Mouse (Mus musculus) heart, embryonic 11.5 days (tissue): ENCODE data around the gene Pard6b. TPM values are rescaled to one million over a fixed set of nuclear protein-coding genes. Genes with fewer than 3 reads are reported as not detected.

Experiments
- ATAC-seq: fragments of 200-750 bp; cut with Nextera tagmentation; replicated peaks from 2 replicates; pipeline ENCODE4 v1.8.0; 2017; ENCODE audit warnings: moderate library complexity; ENCODE audit not compliant: insufficient number of reproducible peaks, low FRiP score, low TSS enrichment
- H3K27ac ChIP-seq: fragments of 300-500 bp; sonication (generic); 2 replicates; pipeline ENCODE4 v1.5.1; 2014; ENCODE audit warnings: mild to moderate bottlenecking, low read depth, low read length
- H3K27me3 ChIP-seq: fragments of 300-500 bp; sonication (generic); 2 replicates; pipeline ENCODE4 v1.6.1; 2014; ENCODE audit warnings: mild to moderate bottlenecking, low read length, mixed read lengths; ENCODE audit not compliant: control insufficient read depth, insufficient read depth
- H3K36me3 ChIP-seq: fragments of 300-500 bp; sonication (generic); 2 replicates; pipeline ENCODE4 v1.6.1; 2014; ENCODE audit warnings: mild to moderate bottlenecking, low read length, moderate library complexity, mixed read lengths; ENCODE audit not compliant: control insufficient read depth, insufficient read depth
- H3K4me1 ChIP-seq: fragments of 300-500 bp; sonication (generic); 2 replicates; pipeline ENCODE4 v1.6.1; 2014; ENCODE audit warnings: low read length; ENCODE audit not compliant: control insufficient read depth, insufficient read depth
- H3K4me2 ChIP-seq: fragments of 300-500 bp; sonication (generic); 2 replicates; pipeline ENCODE4 v1.6.1; 2014; ENCODE audit warnings: mild to moderate bottlenecking, moderate library complexity
- H3K4me3 ChIP-seq: fragments of 300-500 bp; sonication (generic); 2 replicates; pipeline ENCODE4 v1.5.1; 2014; ENCODE audit warnings: low read depth, low read length
- H3K9ac ChIP-seq: fragments of 300-500 bp; sonication (generic); 2 replicates; pipeline ENCODE4 v1.6.1; 2014; ENCODE audit warnings: mild to moderate bottlenecking, low read depth, low read length, moderate library complexity
- H3K9me3 ChIP-seq: fragments of 300-500 bp; sonication (generic); replicated peaks from 2 replicates; pipeline ENCODE4 v1.6.1; 2016; ENCODE audit warnings: low read length; ENCODE audit not compliant: control insufficient read depth
- WGBS: fragments of 180-500 bp; shearing (Covaris S2); extraction: QIAGEN DNeasy Blood & Tissue Kit; methylation state at CpG from one replicate; pipeline ENCODE4 v1.1.7; 2014; ENCODE audit not compliant: insufficient replicate concordance; 5-methylcytosine and 5-hydroxymethylcytosine counted together
- polyA plus RNA-seq: library from polyadenylated mRNA; unstranded; fragments of >200 nt; fragmentation: Nextera tagmentation; extraction: Ambion mirVana; gene quantifications from 2 replicates; pipeline ENCODE4 v1.2.1, GENCODE M21; 2014

The Pard6b gene
- polyA plus RNA-seq, 1 experiment from 2014 or later, result 8.9 TPM

- H3K4me2 ChIP-seq, result no peak overlapping the region
- no peaks in the 10 kb centered on the region for H3K36me3 ChIP-seq
- H3K4me3 ChIP-seq, result no peak overlapping the region
- 20% methylated on average over 5 of the region's 5 CpGs for WGBS
- no peak overlapping the region for H3K9ac ChIP-seq
- no peak for ATAC-seq
- H3K27ac ChIP-seq, result 0 out of 2 replicates have a peak overlapping the region, but pooled peaks have one; percentile 15
- H3K27me3 ChIP-seq, result no peaks in the 10 kb centered on the region
- no peaks in the 10 kb centered on the region for H3K9me3 ChIP-seq
- H3K4me1 ChIP-seq, result peaks cover 14% of the 10 kb centered on the region
Measured at GRCm38 (mm10) chr2:168070425-168070824, 10.4 kb upstream of the Pard6b start.

GRCm38 (mm10) chr2:168072436-168073131 lies 8.2 kb upstream of the Pard6b start:
- 8% methylated on average over 10 of the region's 12 CpGs for WGBS
- H3K27me3 ChIP-seq, result no peaks in the 10 kb centered on the region
- H3K36me3 ChIP-seq, result no peaks in the 10 kb centered on the region
- peak overlapping the region; percentile 82 for H3K27ac ChIP-seq
- no peaks in the 10 kb centered on the region for H3K9me3 ChIP-seq
- H3K4me2 ChIP-seq, result peak overlapping the region; percentile 41
- no peak overlapping the region for H3K4me3 ChIP-seq
- ATAC-seq, result peak; percentile 66; the same call in 1 of the 2 replicates
- H3K9ac ChIP-seq, result 0 out of 2 replicates have a peak overlapping the region, but pooled peaks have one; percentile 28
- peaks cover 14% of the 10 kb centered on the region for H3K4me1 ChIP-seq

GRCm38 (mm10) chr2:168073722-168074121 lies 7.1 kb upstream of the Pard6b start:
- H3K4me1 ChIP-seq, result peaks cover 21% of the 10 kb centered on the region
- H3K4me3 ChIP-seq, result no peak overlapping the region
- no peaks in the 10 kb centered on the region for H3K9me3 ChIP-seq
- H3K27me3 ChIP-seq, result peaks cover under 1% of the 10 kb centered on the region; the same call in 1 of the 2 replicates
- no peaks in the 10 kb centered on the region for H3K36me3 ChIP-seq
- no peak overlapping the region for H3K4me2 ChIP-seq
- WGBS, result 82% methylated on average over 5 of the region's 5 CpGs
- no peak for ATAC-seq
- no peak overlapping the region for H3K27ac ChIP-seq
- no peak overlapping the region for H3K9ac ChIP-seq

GRCm38 (mm10) chr2:168074457-168074856 lies 6.3 kb upstream of the Pard6b start:
- no peak overlapping the region for H3K9ac ChIP-seq
- H3K4me2 ChIP-seq, result no peak overlapping the region
- no peak overlapping the region for H3K27ac ChIP-seq
- H3K9me3 ChIP-seq, result no peaks in the 10 kb centered on the region
- H3K4me1 ChIP-seq, result peaks cover 23% of the 10 kb centered on the region
- WGBS, result 60% methylated on average over 3 of the region's 3 CpGs
- H3K4me3 ChIP-seq, result no peak overlapping the region
- H3K27me3 ChIP-seq, result peaks cover 2% of the 10 kb centered on the region; the same call in 1 of the 2 replicates
- no peak for ATAC-seq
- H3K36me3 ChIP-seq, result no peaks in the 10 kb centered on the region

- H3K4me2 ChIP-seq, result no peak overlapping the region
- ATAC-seq, result no peak
- WGBS, result 71% methylated on average over 20 of the region's 20 CpGs
- H3K27me3 ChIP-seq, result peaks cover 2% of the 10 kb centered on the region; the same call in 1 of the 2 replicates
- H3K4me1 ChIP-seq, result peaks cover 18% of the 10 kb centered on the region
- no peak overlapping the region for H3K27ac ChIP-seq
- H3K4me3 ChIP-seq, result no peak overlapping the region
- H3K9ac ChIP-seq, result no peak overlapping the region
- H3K36me3 ChIP-seq, result no peaks in the 10 kb centered on the region
- H3K9me3 ChIP-seq, result no peaks in the 10 kb centered on the region
Measured at GRCm38 (mm10) chr2:168076840-168077576, 3.8 kb upstream of the Pard6b start.

- no peak overlapping the region for H3K27ac ChIP-seq
- no peak for ATAC-seq
- no peak overlapping the region for H3K4me2 ChIP-seq
- no peak overlapping the region for H3K9ac ChIP-seq
- H3K4me3 ChIP-seq, result no peak overlapping the region
- 23% methylated on average over 15 of the region's 15 CpGs for WGBS
- peaks cover 22% of the 10 kb centered on the region for H3K4me1 ChIP-seq
- H3K9me3 ChIP-seq, result no peaks in the 10 kb centered on the region
- peaks cover 5% of the 10 kb centered on the region for H3K27me3 ChIP-seq
- H3K36me3 ChIP-seq, result no peaks in the 10 kb centered on the region
Measured at GRCm38 (mm10) chr2:168078107-168078830, 2.5 kb upstream of the Pard6b start.

- peak overlapping the region; percentile 79 for H3K27ac ChIP-seq
- H3K4me2 ChIP-seq, result peak overlapping the region; percentile 76
- H3K36me3 ChIP-seq, result no peaks in the 10 kb centered on the region
- H3K9ac ChIP-seq, result peak overlapping the region; percentile 75
- peaks cover 24% of the 10 kb centered on the region for H3K4me1 ChIP-seq
- peaks cover 5% of the 10 kb centered on the region for H3K27me3 ChIP-seq
- H3K9me3 ChIP-seq, result no peaks in the 10 kb centered on the region
- no peak for ATAC-seq
- H3K4me3 ChIP-seq, result peak overlapping the region; percentile 78
- WGBS, result under 1% methylated on average over 49 of the region's 49 CpGs
Measured at GRCm38 (mm10) chr2:168081299-168081932, 612 bp downstream of the Pard6b start.

GRCm38 (mm10) chr2:168081933-168082306 lies 1.1 kb downstream of the Pard6b start:
- ATAC-seq, result no peak
- H3K9me3 ChIP-seq, result no peaks in the 10 kb centered on the region
- peaks cover 24% of the 10 kb centered on the region for H3K4me1 ChIP-seq
- peaks cover 5% of the 10 kb centered on the region for H3K27me3 ChIP-seq
- peak overlapping the region; percentile 78 for H3K4me3 ChIP-seq
- peak overlapping the region; percentile 76 for H3K4me2 ChIP-seq
- H3K9ac ChIP-seq, result peak overlapping the region; percentile 75
- 3% methylated on average over 14 of the region's 14 CpGs for WGBS
- H3K36me3 ChIP-seq, result no peaks in the 10 kb centered on the region
- H3K27ac ChIP-seq, result peak overlapping the region; percentile 79
